Mouse (Mus musculus) lung, embryonic 14.5 days (tissue): ENCODE data around the gene Spint3. TPM values are rescaled to one million over a fixed set of nuclear protein-coding genes. Genes with fewer than 3 reads are reported as not detected.
A peak's percentile ranks its signal among the peaks of the same experiment; 100 is the strongest.

Source experiments
- ATAC-seq: fragments of 200-750 bp; cut with Nextera tagmentation; 2 replicates; pipeline ENCODE4 v1.8.0; 2017; ENCODE audit warnings: mild to moderate bottlenecking, moderate TSS enrichment, moderate library complexity; ENCODE audit not compliant: insufficient read depth
- DNase-seq: peaks from one replicate; pipeline ENCODE4 v3.0.0-alpha.2; 2015
- H3K27ac ChIP-seq: fragments of 300-500 bp; sonication (generic); 2 replicates; pipeline ENCODE4 v1.5.1; 2014; ENCODE audit warnings: low read depth, mild to moderate bottlenecking, moderate library complexity
- H3K27me3 ChIP-seq: fragments of 300-500 bp; sonication (generic); 2 replicates; pipeline ENCODE4 v1.6.1; 2014; ENCODE audit warnings: low read length, control low read depth; ENCODE audit not compliant: insufficient read depth
- H3K36me3 ChIP-seq: fragments of 300-500 bp; sonication (generic); 2 replicates; pipeline ENCODE4 v1.6.1; 2014; ENCODE audit warnings: control low read depth; ENCODE audit not compliant: insufficient read depth
- H3K4me1 ChIP-seq: fragments of 300-500 bp; sonication (generic); 2 replicates; pipeline ENCODE4 v1.6.1; 2014; ENCODE audit warnings: antibody characterized with exemption, control low read depth; ENCODE audit not compliant: insufficient read depth
- H3K4me2 ChIP-seq: fragments of 300-500 bp; sonication (generic); 2 replicates; pipeline ENCODE4 v1.6.1; 2014; ENCODE audit warnings: mild to moderate bottlenecking
- H3K4me3 ChIP-seq: fragments of 300-500 bp; sonication (generic); 2 replicates; pipeline ENCODE4 v1.5.1; 2014; ENCODE audit warnings: low read depth, low read length
- H3K9ac ChIP-seq: fragments of 300-500 bp; sonication (generic); 2 replicates; pipeline ENCODE4 v1.6.1; 2014
- H3K9me3 ChIP-seq: fragments of 300-500 bp; sonication (generic); 2 replicates; pipeline ENCODE4 v1.6.1; 2016; ENCODE audit warnings: low read depth, low read length, control low read depth
- CTCF ChIP-seq: IDR thresholded peaks from 2 replicates; pipeline ENCODE4 v1.5.1; 2016; ENCODE audit warnings: antibody characterized with exemption, low read depth
- WGBS: fragments of 180-500 bp; shearing (Covaris S2); extraction: QIAGEN DNeasy Blood & Tissue Kit; methylation state at CpG from one replicate; pipeline ENCODE4 v1.1.7; 2014; 5-methylcytosine and 5-hydroxymethylcytosine counted together
- polyA plus RNA-seq: library from polyadenylated mRNA; unstranded; fragments of >200 nt; fragmentation: Nextera tagmentation; extraction: Ambion mirVana; gene quantifications from 2 replicates; pipeline ENCODE4 v1.2.1, GENCODE M21; 2014

Spint3 gene
- polyA plus RNA-seq, 1 experiment from 2014 or later, result not detected

GRCm38 (mm10) chr2:164550895-164551269, 22.4 kb downstream of the Spint3 start:
- DNase-seq, result no peak
- ATAC-seq, result no peak
- H3K27me3 ChIP-seq, result no peaks in the 10 kb centered on the region
- no peaks in the 10 kb centered on the region for H3K9me3 ChIP-seq
- no peak overlapping the region for H3K27ac ChIP-seq
- H3K4me1 ChIP-seq, result no peaks in the 10 kb centered on the region
- H3K4me2 ChIP-seq, result no peak overlapping the region
- no peaks in the 10 kb centered on the region for H3K36me3 ChIP-seq
- 72% methylated on average over 2 of the region's 2 CpGs for WGBS
- no peak for TF ChIP-seq CTCF
- no peak overlapping the region for H3K9ac ChIP-seq
- no peak overlapping the region for H3K4me3 ChIP-seq

- TF ChIP-seq CTCF, result no peak
- Histone ChIP-seq H3K27me3 (no peaks in the 10 kb centered on the region), H3K4me3 (no peak overlapping the region), H3K4me1 (no peaks in the 10 kb centered on the region), H3K9ac (no peak overlapping the region), H3K27ac (no peak overlapping the region), H3K36me3 (no peaks in the 10 kb centered on the region), H3K4me2 (no peak overlapping the region), H3K9me3 (no peaks in the 10 kb centered on the region)
- ATAC-seq (no peak), DNase-seq (no peak)
- 24% methylated on average over 10 of the region's 10 CpGs for WGBS
Measured at GRCm38 (mm10) chr2:164549963-164550894, 23.0 kb downstream of the Spint3 start.

- Histone ChIP-seq H3K4me2 (no peak overlapping the region), H3K4me1 (peaks cover 4% of the 10 kb centered on the region; the same call in 1 of the 2 replicates), H3K36me3 (no peaks in the 10 kb centered on the region), H3K27me3 (no peaks in the 10 kb centered on the region), H3K9ac (no peak overlapping the region), H3K4me3 (no peak overlapping the region), H3K9me3 (no peaks in the 10 kb centered on the region), H3K27ac (no peak overlapping the region)
- DNase-seq, result no peak
- no peak for TF ChIP-seq CTCF
- peak; percentile 62 for ATAC-seq
- 33% methylated on average over 4 of the region's 4 CpGs for WGBS
Measured at GRCm38 (mm10) chr2:164549338-164549737, 23.9 kb downstream of the Spint3 start.

GRCm38 (mm10) chr2:164544454-164545097, 28.7 kb downstream of the Spint3 start:
- Histone ChIP-seq H3K4me2 (no peak overlapping the region), H3K27ac (0 out of 2 replicates have a peak overlapping the region, but pooled peaks have one; percentile 30), H3K9ac (no peak overlapping the region), H3K27me3 (no peaks in the 10 kb centered on the region), H3K36me3 (no peaks in the 10 kb centered on the region), H3K4me3 (no peak overlapping the region), H3K4me1 (peaks cover 4% of the 10 kb centered on the region; the same call in 1 of the 2 replicates), H3K9me3 (no peaks in the 10 kb centered on the region)
- no peak for DNase-seq
- 39% methylated on average over 5 of the region's 5 CpGs for WGBS
- ATAC-seq, result no peak
- TF ChIP-seq CTCF, result no peak

GRCm38 (mm10) chr2:164543745-164544144, 29.5 kb downstream of the Spint3 start:
- ATAC-seq (no peak), DNase-seq (no peak)
- Histone ChIP-seq H3K4me1 (peaks cover 4% of the 10 kb centered on the region; the same call in 1 of the 2 replicates), H3K4me2 (no peak overlapping the region), H3K27ac (no peak overlapping the region), H3K27me3 (no peaks in the 10 kb centered on the region), H3K9me3 (no peaks in the 10 kb centered on the region), H3K4me3 (no peak overlapping the region), H3K36me3 (no peaks in the 10 kb centered on the region), H3K9ac (no peak overlapping the region)
- no peak for TF ChIP-seq CTCF
- WGBS, result 61% methylated on average over 2 of the region's 2 CpGs

- DNase-seq (no peak), ATAC-seq (no peak)
- H3K4me3 ChIP-seq, result no peak overlapping the region
- H3K9ac ChIP-seq, result no peak overlapping the region
- no peak for TF ChIP-seq CTCF
- no peaks in the 10 kb centered on the region for H3K36me3 ChIP-seq
- H3K4me1 ChIP-seq, result peaks cover 4% of the 10 kb centered on the region; the same call in 1 of the 2 replicates
- 71% methylated on average over 7 of the region's 7 CpGs for WGBS
- no peak overlapping the region for H3K4me2 ChIP-seq
- H3K9me3 ChIP-seq, result no peaks in the 10 kb centered on the region
- H3K27me3 ChIP-seq, result no peaks in the 10 kb centered on the region
- H3K27ac ChIP-seq, result no peak overlapping the region
Measured at GRCm38 (mm10) chr2:164542598-164542997, 30.7 kb downstream of the Spint3 start.

- DNase-seq (no peak), ATAC-seq (no peak)
- Histone ChIP-seq H3K27ac (no peak overlapping the region), H3K4me1 (peaks cover 4% of the 10 kb centered on the region; the same call in 1 of the 2 replicates), H3K36me3 (no peaks in the 10 kb centered on the region), H3K9ac (no peak overlapping the region), H3K27me3 (no peaks in the 10 kb centered on the region), H3K4me3 (no peak overlapping the region), H3K9me3 (no peaks in the 10 kb centered on the region), H3K4me2 (no peak overlapping the region)
- no peak for TF ChIP-seq CTCF
- 56% methylated on average over 5 of the region's 5 CpGs for WGBS
Measured at GRCm38 (mm10) chr2:164542132-164542531, 31.1 kb downstream of the Spint3 start.
